Mouse (Mus musculus): ENCODE results near the gene Ech1. TPM values are rescaled to one million over a fixed set of nuclear protein-coding genes. Genes with fewer than 3 reads are reported as not detected.

The Ech1 gene
- total RNA-seq, 2 experiments from 2014 or later, result 53.5 to 56.6 TPM

Other genes with a start within 250 kb of the Ech1 start
- 10 to 100 TPM; 67.8 to 80.1 TPM for gene Samd4b, start 227.1 kb upstream of the Ech1 start, total RNA-seq (2021)
- gene Pak4, start 227.0 kb upstream of the Ech1 start, total RNA-seq (2021), result 1 to 10 TPM; 8.6 to 8.8 TPM
- 1 to 10 TPM; 2.2 to 2.4 TPM for gene Acp7, start 193.9 kb upstream of the Ech1 start, total RNA-seq (2021)
- gene Fbxo27, start 132.4 kb upstream of the Ech1 start, total RNA-seq (2021), result 10 to 100 TPM; 24.6 TPM
- gene Fbxo17, start 108.4 kb upstream of the Ech1 start, total RNA-seq (2021), result 1 to 10 TPM; 1.9 to 2.3 TPM
- gene Mrps12, start 83.4 kb upstream of the Ech1 start, total RNA-seq (2021), result 10 to 100 TPM; 62.8 to 71.0 TPM
- gene Sars2, start 83.2 kb upstream of the Ech1 start, total RNA-seq (2021), result 10 to 100 TPM; 11.0 to 11.6 TPM
- gene Ccer2, start 69.0 kb upstream of the Ech1 start, total RNA-seq (2021), result 1 to 10 TPM; 1.1 to 2.9 TPM
- gene Sirt2, start 58.5 kb upstream of the Ech1 start, total RNA-seq (2021), result 100 to 1,000 TPM; 120 to 122 TPM
- 10 to 100 TPM; 35.0 to 38.6 TPM for gene Nfkbib, start 57.7 kb upstream of the Ech1 start, total RNA-seq (2021)
- 1 to 10 TPM; 2.1 to 3.9 TPM for gene Rinl, start 36.2 kb upstream of the Ech1 start, total RNA-seq (2021)
- 100 to 1,000 TPM; 427 to 456 TPM for gene Hnrnpl, start 16.7 kb upstream of the Ech1 start, total RNA-seq (2021)
- gene Lgals4, start 8.6 kb downstream of the Ech1 start, total RNA-seq (2021), result 1 to 10 TPM; 1.9 to 2.4 TPM
- gene Lgals7, start 38.6 kb downstream of the Ech1 start, total RNA-seq (2021), result under 1 TPM in 1 of 2 experiments, not detected in 1; 0.74 TPM
- under 1 TPM; 0.61 to 0.95 TPM for gene Capn12, start 56.2 kb downstream of the Ech1 start, total RNA-seq (2021)
- gene Actn4, start 137.1 kb downstream of the Ech1 start, total RNA-seq (2021), result 100 to 1,000 TPM; 192 TPM
- gene Eif3k, start 156.6 kb downstream of the Ech1 start, total RNA-seq (2021), result 100 to 1,000 TPM; 196 to 199 TPM
- 1 to 10 TPM; 1.0 to 1.7 TPM for gene Map4k1, start 156.8 kb downstream of the Ech1 start, total RNA-seq (2021)